Mouse (Mus musculus) forebrain, postnatal 0 days (tissue): ENCODE results near the gene Olfr521. TPM values are rescaled to one million over a fixed set of nuclear protein-coding genes. Genes with fewer than 3 reads are reported as not detected.
"Not testable (repeated sequence)": the region's sequence is repeated elsewhere in the genome, so short reads cannot be mapped to it uniquely, and the experiment has no call there.

ENCODE experiments used
- ATAC-seq: fragments of 200-750 bp; cut with Nextera tagmentation; 2 replicates; pipeline ENCODE4 v1.8.0; 2017; ENCODE audit warnings: mild to moderate bottlenecking, moderate library complexity
- DNase-seq: peaks from one replicate; pipeline ENCODE4 v3.0.0-alpha.2; 2015
- H3K27ac ChIP-seq: fragments of 300-500 bp; sonication (generic); 2 replicates; pipeline ENCODE4 v1.5.1; 2014; ENCODE audit warnings: low read depth, mild to moderate bottlenecking, antibody characterized with exemption, low read length, moderate library complexity, mixed read lengths
- H3K27me3 ChIP-seq: fragments of 300-500 bp; sonication (generic); 2 replicates; pipeline ENCODE4 v1.6.1; 2014; ENCODE audit warnings: mild to moderate bottlenecking, low read length, mixed read lengths; ENCODE audit not compliant: insufficient read depth
- H3K36me3 ChIP-seq: fragments of 300-500 bp; sonication (generic); 2 replicates; pipeline ENCODE4 v1.6.1; 2014; ENCODE audit warnings: mild to moderate bottlenecking, moderate library complexity; ENCODE audit not compliant: insufficient read depth
- H3K4me1 ChIP-seq: fragments of 300-500 bp; sonication (generic); 2 replicates; pipeline ENCODE4 v1.6.1; 2014; ENCODE audit warnings: antibody characterized with exemption; ENCODE audit not compliant: insufficient read depth
- H3K4me2 ChIP-seq: fragments of 300-500 bp; sonication (generic); 2 replicates; pipeline ENCODE4 v1.6.1; 2014; ENCODE audit warnings: low read depth, mild to moderate bottlenecking, moderate library complexity
- H3K4me3 ChIP-seq: fragments of 300-500 bp; sonication (generic); 2 replicates; pipeline ENCODE4 v1.5.1; 2014; ENCODE audit warnings: low read depth, low read length, mixed read lengths
- H3K9ac ChIP-seq: fragments of 300-500 bp; sonication (generic); 2 replicates; pipeline ENCODE4 v1.6.1; 2014; ENCODE audit warnings: mild to moderate bottlenecking
- H3K9me3 ChIP-seq: fragments of 300-500 bp; sonication (generic); 2 replicates; pipeline ENCODE4 v1.6.1; 2016; ENCODE audit warnings: low read length
- CTCF ChIP-seq: sonication (generic); IDR thresholded peaks from 2 replicates; pipeline ENCODE4 v1.5.1; 2016; ENCODE audit warnings: antibody characterized with exemption, control low read depth, low read depth
- WGBS: fragments of 180-500 bp; shearing (Covaris S2); extraction: QIAGEN DNeasy Blood & Tissue Kit; methylation state at CpG from one replicate; pipeline ENCODE4 v1.1.7; 2014; 5-methylcytosine and 5-hydroxymethylcytosine counted together
- polyA plus RNA-seq: library from polyadenylated mRNA; unstranded; fragments of >200 nt; fragmentation: Nextera tagmentation; extraction: Ambion mirVana; gene quantifications from 2 replicates; pipeline ENCODE4 v1.2.1, GENCODE M21; 2015
- total RNA-seq: library from RNA; depleted of rRNA; stranded (reverse); fragments of >200 nt; gene quantifications from 2 replicates; pipeline ENCODE4 v1.2.3, GENCODE M21; 2014

Olfr521 gene
- total and polyA plus RNA-seq, 2 experiments from 2014 or later = not detected

DNA sequence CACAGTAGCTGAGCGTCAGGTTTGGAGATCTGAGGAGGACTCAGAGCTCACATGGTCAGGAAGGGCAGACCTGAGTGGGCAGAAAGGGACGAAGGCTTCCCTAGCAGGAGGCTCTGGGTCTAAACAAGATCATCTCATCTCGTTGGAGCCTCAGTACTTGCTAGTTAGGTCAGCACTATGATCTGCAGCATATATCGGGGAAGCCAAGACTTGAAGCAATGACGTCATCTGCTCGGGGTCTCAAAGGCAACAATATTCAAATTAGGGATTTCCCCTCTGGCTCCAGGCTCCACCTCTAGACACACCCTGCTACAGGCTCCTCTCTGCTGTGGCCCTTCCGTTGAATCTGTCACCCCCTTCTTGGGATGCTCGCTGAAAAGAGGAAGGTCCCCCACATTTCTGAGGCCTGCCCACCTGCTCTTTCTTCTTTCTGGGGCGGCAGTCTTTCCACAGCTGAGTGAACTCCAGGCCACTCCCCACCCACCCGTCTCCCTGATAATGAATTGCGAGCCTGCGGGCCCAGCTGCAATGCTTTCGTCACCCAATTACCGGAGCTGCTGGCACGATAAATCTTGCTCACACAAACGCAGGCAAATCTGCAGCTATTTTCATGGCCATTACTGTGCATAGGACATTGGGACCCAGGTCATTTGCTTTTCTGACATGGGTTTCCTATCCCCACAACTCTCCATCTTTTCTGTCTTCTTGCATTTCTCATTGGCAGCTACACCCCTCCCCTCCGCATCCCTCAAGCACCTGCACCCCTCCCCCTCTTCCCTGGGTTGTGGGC is 32.1 kb downstream of the Olfr521 start:
- Histone ChIP-seq H3K4me3 (no peak overlapping the region), H3K27ac (no peak overlapping the region), H3K9me3 (no peaks in the 10 kb centered on the region), H3K27me3 (peaks cover 4% of the 10 kb centered on the region; the same call in 1 of the 2 replicates), H3K4me1 (no peaks in the 10 kb centered on the region), H3K36me3 (no peaks in the 10 kb centered on the region), H3K4me2 (peak overlapping the region; percentile 38), H3K9ac (no peak overlapping the region)
- TF ChIP-seq CTCF = no peak
- 8% methylated on average over 17 of the region's 17 CpGs for WGBS
- ATAC-seq (peak; percentile 71), DNase-seq (peak; percentile 69)

DNA sequence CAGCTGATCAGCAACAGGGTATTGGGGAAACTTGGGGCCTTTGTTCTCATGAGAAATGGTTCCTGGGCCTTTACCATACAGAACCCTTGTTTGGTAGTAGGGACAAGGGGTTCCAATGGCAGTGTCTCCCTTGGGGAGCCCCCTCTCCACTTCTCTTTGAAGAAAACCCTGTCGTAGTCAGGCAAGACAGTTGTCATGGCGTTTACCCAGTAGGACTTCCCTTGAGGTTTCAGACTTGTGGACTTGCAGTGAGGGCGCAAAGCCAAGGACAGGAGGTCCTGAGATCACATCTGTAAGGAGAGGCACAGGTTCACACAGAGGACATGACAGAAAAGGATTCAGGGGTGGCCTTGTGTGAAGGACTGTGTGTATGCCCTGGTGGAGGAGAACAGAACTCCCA is 33.2 kb downstream of the Olfr521 start:
- no peak overlapping the region for H3K9ac ChIP-seq
- DNase-seq (no peak), ATAC-seq (no peak)
- H3K4me2 ChIP-seq = no peak overlapping the region
- no peak overlapping the region for H3K27ac ChIP-seq
- H3K4me1 ChIP-seq = no peaks in the 10 kb centered on the region
- WGBS = 75% methylated on average over 3 of the region's 3 CpGs
- peaks cover 4% of the 10 kb centered on the region; the same call in 1 of the 2 replicates for H3K27me3 ChIP-seq
- H3K9me3 ChIP-seq = no peaks in the 10 kb centered on the region
- no peak for TF ChIP-seq CTCF
- no peak overlapping the region for H3K4me3 ChIP-seq
- H3K36me3 ChIP-seq = no peaks in the 10 kb centered on the region

DNA sequence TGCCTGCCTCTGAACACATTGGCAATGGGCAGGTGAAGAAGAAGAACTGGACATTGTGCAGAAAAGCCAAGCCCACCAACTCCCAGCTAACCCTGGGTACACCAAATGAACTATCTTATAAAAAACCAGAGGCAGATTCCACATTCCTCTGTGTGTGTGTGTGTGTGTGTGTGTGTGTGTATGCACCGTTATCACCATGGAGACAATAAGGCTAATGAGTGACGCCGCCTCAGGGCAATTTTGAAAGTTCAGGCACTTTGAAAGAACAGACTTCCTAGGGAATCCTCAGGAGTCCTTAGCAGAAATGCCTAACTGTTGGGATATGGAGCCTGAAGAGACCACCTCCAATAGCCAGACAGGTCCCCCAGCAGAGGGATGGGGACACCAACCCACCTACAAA is 34.0 kb downstream of the Olfr521 start:
- TF ChIP-seq CTCF = no peak
- Histone ChIP-seq H3K9ac (no peak overlapping the region), H3K9me3 (no peaks in the 10 kb centered on the region), H3K4me3 (no peak overlapping the region), H3K36me3 (no peaks in the 10 kb centered on the region), H3K27ac (no peak overlapping the region), H3K27me3 (peaks cover 4% of the 10 kb centered on the region; the same call in 1 of the 2 replicates), H3K4me1 (no peaks in the 10 kb centered on the region), H3K4me2 (no peak overlapping the region)
- WGBS = 59% methylated on average over 3 of the region's 3 CpGs
- DNase-seq (no peak), ATAC-seq (no peak)

DNA sequence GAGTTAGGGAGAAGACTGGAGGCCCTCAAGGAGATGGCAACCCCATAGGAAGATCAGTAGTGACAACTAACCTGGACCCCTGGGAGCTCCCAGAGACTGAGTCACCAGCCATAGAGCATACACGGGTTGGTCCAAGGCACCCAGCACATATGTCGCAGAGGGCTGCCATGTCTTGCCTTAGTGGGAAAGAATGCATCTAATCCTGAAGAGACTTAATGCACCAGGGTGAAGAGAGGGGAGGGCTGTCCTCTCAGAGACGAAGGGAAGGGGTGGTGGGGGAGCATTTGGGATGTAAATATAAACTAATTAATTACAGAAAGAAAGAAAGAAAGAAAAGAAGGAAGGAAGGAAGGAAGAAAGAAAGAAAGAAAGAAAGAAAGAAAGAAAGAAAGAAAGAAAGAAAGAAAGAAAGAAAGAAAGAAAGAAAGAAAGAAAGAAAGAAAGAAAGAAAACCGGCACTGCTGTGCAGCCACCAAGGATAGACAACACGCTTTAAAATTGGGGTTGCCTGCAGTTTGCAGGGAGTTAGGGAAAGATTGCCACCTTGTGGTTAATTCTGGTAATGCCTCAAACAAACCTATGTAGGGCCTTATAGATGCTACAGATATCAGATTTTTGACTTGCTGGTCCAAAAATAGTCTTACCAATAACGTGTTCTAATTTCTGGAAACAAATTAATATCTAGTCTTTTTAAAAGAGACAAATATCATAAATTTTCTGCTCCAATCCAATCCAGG is 34.8 kb downstream of the Olfr521 start:
- H3K27ac ChIP-seq = no peak overlapping the region
- DNase-seq (peak; percentile 94), ATAC-seq (peak; percentile 84)
- H3K27me3 ChIP-seq = peaks cover 4% of the 10 kb centered on the region; the same call in 1 of the 2 replicates
- no peak overlapping the region for H3K4me2 ChIP-seq
- H3K9me3 ChIP-seq = no peaks in the 10 kb centered on the region
- no peak overlapping the region for H3K9ac ChIP-seq
- no peaks in the 10 kb centered on the region for H3K4me1 ChIP-seq
- no peak overlapping the region for H3K4me3 ChIP-seq
- 30% methylated on average over 6 of the region's 6 CpGs for WGBS
- H3K36me3 ChIP-seq = no peaks in the 10 kb centered on the region
- peak; percentile 89 for TF ChIP-seq CTCF

DNA sequence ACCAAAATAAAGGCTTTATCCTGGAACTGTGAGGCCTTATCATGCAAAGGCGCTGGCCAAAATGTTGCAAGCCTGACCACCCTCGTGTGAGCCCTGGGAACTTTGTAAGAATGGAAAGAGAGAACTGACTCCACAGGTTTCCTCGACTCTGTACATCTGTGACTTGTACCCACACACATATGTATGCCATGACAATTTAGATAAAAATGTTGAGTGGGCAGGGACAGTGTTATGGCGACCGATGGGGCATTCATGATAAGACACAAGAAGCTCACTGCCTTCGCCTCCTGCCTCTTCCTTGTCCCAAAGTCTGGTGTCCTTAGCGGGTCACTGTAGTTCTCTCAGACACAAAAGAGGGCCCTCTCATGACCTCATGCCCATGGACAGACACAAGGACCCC is 35.8 kb downstream of the Olfr521 start:
- Histone ChIP-seq H3K4me2 (no peak overlapping the region), H3K27ac (no peak overlapping the region), H3K4me3 (no peak overlapping the region), H3K4me1 (no peaks in the 10 kb centered on the region), H3K9me3 (no peaks in the 10 kb centered on the region), H3K27me3 (peaks cover 4% of the 10 kb centered on the region; the same call in 1 of the 2 replicates), H3K36me3 (no peaks in the 10 kb centered on the region), H3K9ac (no peak overlapping the region)
- no peak for TF ChIP-seq CTCF
- 78% methylated on average over 7 of the region's 7 CpGs for WGBS
- DNase-seq (no peak), ATAC-seq (no peak)

DNA sequence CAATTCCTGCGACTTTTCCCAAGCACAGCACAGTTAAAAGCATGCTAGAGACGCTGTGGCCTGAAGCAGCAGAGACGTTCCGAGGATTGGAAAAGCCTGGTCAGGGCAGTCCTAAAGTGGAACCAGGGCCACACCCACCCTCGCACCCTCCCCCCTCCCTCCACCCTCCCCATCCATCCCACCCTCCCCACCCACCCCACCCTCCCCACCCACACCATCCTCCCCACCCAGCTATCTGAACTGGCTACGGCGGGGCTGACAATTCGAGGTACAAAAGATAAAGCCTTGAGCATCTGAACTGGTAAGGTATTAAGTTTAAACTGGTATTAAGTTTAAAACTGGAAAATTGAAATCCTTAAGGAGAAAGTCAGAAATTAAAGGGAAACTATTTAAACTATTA is 40.2 kb downstream of the Olfr521 start:
- ATAC-seq (no peak), DNase-seq (no peak)
- Histone ChIP-seq H3K36me3 (no peaks in the 10 kb centered on the region), H3K4me3 (no peak overlapping the region), H3K9ac (no peak overlapping the region), H3K27ac (no peak overlapping the region), H3K27me3 (peaks cover 4% of the 10 kb centered on the region; the same call in 1 of the 2 replicates), H3K4me2 (no peak overlapping the region), H3K4me1 (no peaks in the 10 kb centered on the region), H3K9me3 (no peaks in the 10 kb centered on the region)
- TF ChIP-seq CTCF = no peak
- WGBS = 76% methylated on average over 8 of the region's 8 CpGs

DNA sequence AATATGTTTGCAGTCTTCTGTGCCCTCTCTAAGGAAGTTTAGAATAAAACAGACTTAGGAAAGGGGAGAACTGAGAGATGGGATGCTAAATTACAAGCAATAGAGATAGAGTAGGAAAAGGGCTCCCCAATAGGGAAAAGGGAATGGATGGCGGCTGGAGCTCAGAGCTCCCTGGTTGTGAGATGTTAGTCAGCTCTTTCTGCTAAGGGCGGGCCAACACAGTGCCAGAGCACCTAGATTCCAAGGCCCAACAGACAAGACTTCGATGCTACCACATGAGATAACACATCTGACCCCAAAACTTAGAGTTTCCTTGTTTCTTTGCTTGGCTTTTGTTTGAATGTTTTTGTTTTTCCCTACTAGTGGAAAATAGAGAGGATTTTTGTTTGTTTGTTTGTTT is 40.7 kb downstream of the Olfr521 start:
- not testable (repeated sequence) for H3K4me3 ChIP-seq, H3K4me1 ChIP-seq, H3K36me3 ChIP-seq, H3K4me2 ChIP-seq, H3K9ac ChIP-seq, H3K9me3 ChIP-seq, H3K27ac ChIP-seq, ATAC-seq, H3K27me3 ChIP-seq, DNase-seq
- WGBS = 90% methylated on average over 3 of the region's 3 CpGs
